Mouse (Mus musculus) mouse embryonic stem cell (cell line): ENCODE measurements around the gene Pwp2.
"Not testable (repeated sequence)": the region's sequence is repeated elsewhere in the genome, so short reads cannot be mapped to it uniquely, and the experiment has no call there.

Experiments used
- in situ Hi-C, 2 experiments: fragments of 300-500 bp; cut with MboI; formaldehyde crosslinking; loops; 1 replicate in 1 of 2; 3 replicates in 1 of 2; pipeline ENCODE4 v1.14.3; 2019 to 2020; ENCODE audit warnings: low sequenced_read_pairs in 2 of 2, low pct_unique_long_range_greater_than_20kb in 1 of 2, mixed read lengths in 1 of 2; ENCODE audit not compliant: unreplicated experiment in 1 of 2

The Pwp2 gene

DNA sequence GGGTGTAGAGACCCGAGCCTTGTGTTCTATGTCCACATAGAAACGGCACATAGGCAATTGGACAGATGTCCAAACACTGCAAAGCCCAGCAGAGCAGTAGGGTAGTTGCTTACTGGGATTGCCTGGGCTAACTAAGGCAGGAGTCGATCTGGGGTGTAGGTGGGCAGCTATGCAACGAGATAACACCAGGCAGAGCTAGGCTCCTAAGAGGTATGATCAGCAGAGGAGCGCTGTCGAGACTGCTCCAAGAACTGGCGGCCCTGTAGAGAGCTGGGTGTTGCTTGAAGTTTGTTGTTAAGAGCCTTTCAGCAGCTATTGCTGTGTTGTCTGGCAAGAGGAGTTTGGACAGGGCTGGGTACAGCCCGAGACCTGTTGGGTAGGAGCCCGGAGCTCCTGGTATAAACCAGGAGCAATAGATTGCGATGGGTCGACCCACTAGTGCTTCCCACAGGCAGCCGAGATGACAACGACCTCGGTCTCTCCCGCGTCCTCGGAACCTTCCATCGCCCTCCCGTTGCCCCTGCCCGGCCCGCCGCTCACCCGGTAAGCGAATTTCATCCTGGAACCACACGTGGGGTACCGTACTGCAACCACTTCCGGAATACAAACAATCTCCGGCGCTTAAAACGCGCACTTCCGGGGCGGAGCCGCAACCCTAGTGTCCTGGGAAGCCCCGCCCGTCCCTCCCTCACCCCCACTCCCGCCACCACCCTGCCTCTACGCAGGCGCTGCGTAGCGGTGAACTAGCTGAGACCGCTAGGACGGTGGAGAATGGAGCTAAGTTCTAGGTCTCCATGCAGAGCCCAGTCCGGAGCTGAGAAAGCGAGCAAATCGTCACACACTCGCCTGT is at the start of gene Pwp2:
TSS of gene Pwp2 (minus strand) at position 619 of the 850 bp plus-strand sequence.
- in situ Hi-C loops: no loop called here

- in situ Hi-C loops: no loop called here
These were observed 48.8 kb upstream of the Pwp2 start for GRCm38 (mm10) chr10:78233756-78234155.

GRCm38 (mm10) chr10:78233161-78233560 is 48.2 kb upstream of the Pwp2 start:
- in situ Hi-C loops: no loop called here

DNA sequence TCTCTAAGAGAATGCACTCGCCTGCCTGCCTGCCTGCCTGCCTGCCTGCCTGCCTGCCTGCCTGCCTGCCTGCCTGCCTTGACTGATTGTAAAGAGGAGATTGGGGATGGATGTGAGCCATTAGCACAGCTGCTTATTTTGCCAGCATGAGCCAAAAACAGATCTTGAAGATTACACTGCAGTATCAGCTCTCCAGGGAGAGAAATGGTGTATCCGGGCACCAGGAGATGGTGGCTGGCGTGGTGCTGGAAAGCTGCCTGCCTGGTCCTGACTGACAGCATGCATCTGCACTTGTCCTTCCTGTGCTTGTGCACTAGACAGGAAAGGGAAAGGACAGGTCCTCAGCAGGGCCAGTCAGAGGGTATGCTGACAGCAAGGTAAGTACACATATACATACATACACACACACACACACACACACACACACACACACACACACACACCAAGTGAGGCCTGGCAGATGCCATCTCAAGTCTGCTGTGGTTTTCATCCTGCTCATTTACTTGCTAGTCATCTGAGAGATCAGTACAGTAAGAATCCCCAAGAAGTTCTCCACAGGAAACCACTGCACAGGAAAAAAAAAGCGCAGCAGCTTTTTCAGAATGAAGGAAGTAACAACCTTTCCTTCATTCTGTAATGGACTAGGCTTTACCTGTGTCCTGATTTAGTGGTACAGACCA is 47.5 kb upstream of the Pwp2 start:
- in situ Hi-C loops: no loop called here

DNA sequence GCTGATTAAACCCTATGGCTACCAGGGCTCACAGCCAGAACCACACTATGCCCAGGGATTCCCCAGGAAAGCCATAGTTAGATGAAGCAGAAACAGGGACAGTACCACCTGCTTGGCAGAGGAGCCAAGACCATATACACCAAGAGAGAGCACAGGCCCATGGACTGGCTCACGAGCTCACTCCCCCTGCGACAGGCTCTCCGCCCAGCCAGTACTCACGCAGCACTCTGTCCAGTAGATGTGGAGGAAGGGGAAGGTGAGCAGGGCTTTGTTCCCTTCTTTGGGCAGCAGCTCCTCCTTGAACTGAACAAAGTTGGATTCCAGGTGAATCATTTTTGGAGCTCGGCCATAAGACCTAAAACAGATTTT is 43.6 kb upstream of the Pwp2 start:
- in situ Hi-C loops: no loop called here

- in situ Hi-C loops: no loop called here
These were observed 43.1 kb upstream of the Pwp2 start for GRCm38 (mm10) chr10:78227875-78228559.

DNA sequence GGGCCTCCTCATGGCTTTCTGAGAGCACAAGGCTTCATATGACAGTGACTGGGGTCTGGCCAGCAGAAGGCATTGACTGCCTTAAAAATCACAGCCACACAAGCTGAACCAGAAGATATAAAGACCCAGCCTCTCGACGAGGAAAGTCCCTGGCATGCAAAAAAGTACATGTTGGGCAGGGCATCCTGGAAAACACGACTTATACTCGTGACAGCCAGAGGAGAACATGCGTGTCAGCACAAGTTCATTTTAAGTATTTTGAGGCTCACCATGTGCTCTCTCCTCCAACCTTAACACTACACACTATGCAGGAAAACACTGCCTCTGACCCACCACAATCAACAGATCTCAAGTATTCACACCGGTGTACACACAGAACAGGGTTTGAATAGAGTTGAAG is 39.2 kb upstream of the Pwp2 start:
- in situ Hi-C loops: no loop called here

- in situ Hi-C loops: no loop called here
These were observed 38.0 kb upstream of the Pwp2 start for GRCm38 (mm10) chr10:78222908-78223307.

DNA sequence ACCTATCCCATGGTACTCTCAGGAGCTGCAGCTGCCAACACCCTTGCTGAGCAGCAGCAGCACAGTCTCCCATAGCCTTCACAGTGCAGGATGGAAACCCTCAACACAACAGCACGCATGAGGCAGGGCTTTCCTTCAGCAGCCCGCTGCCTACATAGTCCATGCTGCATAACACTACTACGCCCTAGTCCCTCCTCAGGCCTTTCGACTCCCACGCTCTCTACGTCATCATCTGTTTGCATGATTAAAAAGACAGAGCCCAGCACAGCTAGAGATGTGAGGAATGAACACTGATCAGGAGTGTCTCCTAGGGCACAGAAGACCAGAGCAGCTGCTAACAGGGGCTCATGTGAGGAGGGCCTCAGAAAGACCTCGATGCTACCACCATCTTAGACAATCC is 36.4 kb upstream of the Pwp2 start:
- in situ Hi-C loops: no loop called here

DNA sequence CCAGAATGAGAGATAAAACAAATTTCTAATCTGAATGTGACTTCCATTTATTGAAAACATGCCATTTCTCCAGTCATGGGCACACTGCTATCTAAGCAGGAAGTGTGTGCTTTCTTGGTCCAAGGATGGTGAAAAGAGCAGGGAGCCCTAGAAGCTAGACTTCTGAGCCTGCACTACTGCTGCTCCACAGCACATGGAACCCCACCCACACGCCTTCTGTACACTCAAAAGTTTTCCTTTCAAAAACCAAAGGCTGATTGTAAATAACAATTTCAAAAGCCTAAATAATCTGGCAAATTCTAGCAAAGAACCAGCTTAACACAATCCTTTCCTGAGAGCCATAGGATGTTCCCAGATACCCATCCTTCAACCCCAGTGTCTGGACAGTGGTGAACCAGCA is 34.6 kb upstream of the Pwp2 start:
- in situ Hi-C loops: no loop called here

DNA sequence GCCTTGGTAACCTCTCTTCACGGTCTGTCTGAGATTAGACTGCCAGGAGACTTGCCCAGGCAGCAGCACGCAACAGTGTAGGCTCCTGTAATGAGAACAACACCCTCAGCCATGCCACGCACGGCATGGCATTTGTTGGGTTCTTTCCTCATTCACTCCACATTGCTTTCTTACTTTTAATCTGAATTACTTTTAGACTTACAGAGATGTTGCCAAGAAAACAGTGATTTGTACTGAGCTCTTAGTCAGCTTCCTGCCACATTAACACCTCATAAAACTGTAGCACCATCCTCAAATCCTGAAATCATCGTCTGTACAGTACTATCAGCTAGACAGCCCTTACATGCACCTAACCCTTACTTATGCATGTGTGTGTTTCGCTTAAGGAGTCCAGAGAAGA is 33.6 kb upstream of the Pwp2 start:
- in situ Hi-C loops: no loop called here

DNA sequence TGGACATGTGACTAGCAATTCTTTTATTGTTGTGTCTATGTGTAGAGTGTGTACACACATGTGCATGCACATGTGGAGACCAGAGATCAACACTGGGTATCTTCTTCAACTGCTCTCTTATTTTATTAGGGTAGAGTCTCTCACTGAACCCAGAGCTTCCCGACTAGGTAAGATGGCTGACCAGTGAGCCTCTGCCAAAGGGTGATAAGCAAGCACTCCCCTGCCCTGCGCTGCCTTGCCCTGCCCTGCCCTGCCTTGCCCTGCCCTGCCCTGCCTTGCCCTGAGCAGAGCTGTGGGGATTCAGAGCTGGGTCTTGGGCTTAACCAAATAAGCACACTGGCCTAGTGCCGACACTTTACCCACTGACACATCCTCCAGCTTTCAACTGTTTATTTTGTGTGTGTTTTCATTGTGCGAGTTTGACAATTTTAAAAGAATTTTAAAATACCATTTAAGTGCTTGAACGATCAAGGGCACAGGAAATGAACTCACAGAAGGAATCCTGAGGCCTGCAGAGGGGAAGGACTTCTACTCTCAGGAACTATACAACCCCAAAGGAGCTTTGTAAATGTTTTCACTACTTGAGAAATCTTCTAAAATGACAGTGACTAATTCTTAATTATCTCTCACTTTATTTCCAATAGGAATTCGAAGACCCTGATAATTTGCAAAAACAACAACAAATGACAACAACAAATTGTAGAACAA is 31.6 kb upstream of the Pwp2 start:
- in situ Hi-C loops: no loop called here

DNA sequence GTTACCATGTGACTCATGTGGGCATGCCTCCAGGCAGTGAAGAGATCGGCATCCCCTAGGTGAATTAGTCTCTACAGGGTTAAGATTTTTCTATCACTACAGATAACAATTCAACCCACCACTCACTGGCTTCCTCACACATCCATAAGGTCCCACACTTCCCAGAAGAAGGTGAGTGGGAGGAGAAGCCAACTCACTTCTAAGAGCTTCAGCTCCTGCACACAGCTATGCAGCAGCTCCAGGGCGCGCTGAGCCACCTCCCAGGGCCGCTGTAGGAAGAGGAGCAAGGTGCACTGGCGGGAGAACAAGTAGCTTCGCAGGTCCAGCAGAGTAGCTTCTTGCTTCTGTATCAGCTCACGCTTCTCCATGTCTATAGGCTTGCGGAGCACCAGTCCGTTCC is 29.4 kb upstream of the Pwp2 start:
- in situ Hi-C loops: no loop called here

GRCm38 (mm10) chr10:78211311-78211710 is 26.4 kb upstream of the Pwp2 start:
- in situ Hi-C loops: no loop called here

- in situ Hi-C loops: no loop called here
These were observed 16.2 kb upstream of the Pwp2 start for GRCm38 (mm10) chr10:78201182-78201581.

DNA sequence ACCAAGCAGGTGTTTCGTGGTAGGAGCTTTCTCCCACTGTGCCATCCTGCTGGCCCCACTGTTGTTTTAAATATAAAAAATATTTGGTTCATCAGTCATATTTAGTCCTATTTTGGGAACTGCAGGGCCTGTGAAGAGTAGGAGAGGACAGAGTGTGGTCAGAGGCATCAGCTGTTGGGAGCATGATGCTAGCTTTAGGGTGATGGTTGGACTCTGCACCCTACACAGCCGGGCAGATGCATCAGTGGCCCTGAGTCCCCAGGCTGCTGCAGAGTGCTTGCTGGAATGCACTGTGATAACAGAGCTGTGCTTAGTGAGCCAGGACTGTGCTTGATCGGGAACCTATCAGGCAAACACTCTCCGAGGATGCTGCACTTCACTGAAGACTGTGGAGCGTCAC is 8.0 kb upstream of the Pwp2 start:
- in situ Hi-C loops: no loop called here

GRCm38 (mm10) chr10:78186076-78186475 is 1.1 kb upstream of the Pwp2 start:
- in situ Hi-C loops: not testable (repeated sequence)

- in situ Hi-C loops: no loop called here
These were observed 404 bp upstream of the Pwp2 start for GRCm38 (mm10) chr10:78185381-78185725.

DNA sequence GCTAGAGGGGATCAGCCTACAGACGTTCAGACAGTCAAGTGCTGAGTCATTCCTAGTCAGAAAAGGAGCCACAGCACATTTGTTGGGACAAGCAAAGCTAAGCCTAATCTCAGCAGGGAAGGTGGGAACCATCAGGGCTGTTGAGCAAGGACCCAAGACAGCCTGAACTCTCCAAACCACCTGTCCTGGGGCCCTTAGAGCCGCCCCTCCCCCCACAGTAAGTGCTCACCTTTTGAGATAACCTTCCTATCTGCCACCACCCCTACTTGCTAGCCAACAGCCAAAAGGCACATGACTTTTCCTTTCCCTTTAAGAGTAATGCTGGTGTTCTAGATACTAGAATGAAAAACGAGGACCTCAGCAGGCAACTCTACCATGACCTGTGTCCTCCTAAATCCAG is 1.4 kb downstream of the Pwp2 start:
- in situ Hi-C loops: no loop called here
